Mouse (Mus musculus) bone marrow macrophage, adult 2 months (primary cell): ENCODE results near the gene Tmem160.

ENCODE experiments used
- CTCF ChIP-seq: IDR thresholded peaks from 2 replicates; pipeline ENCODE4 v1.5.1; 2012; ENCODE audit warnings: low read depth, mild to moderate bottlenecking, low read length, moderate library complexity
- POLR2A ChIP-seq: IDR thresholded peaks from 2 replicates; pipeline ENCODE4 v1.6.1; 2012; ENCODE audit warnings: mild to moderate bottlenecking, low read depth, low read length, borderline replicate concordance

DNA sequence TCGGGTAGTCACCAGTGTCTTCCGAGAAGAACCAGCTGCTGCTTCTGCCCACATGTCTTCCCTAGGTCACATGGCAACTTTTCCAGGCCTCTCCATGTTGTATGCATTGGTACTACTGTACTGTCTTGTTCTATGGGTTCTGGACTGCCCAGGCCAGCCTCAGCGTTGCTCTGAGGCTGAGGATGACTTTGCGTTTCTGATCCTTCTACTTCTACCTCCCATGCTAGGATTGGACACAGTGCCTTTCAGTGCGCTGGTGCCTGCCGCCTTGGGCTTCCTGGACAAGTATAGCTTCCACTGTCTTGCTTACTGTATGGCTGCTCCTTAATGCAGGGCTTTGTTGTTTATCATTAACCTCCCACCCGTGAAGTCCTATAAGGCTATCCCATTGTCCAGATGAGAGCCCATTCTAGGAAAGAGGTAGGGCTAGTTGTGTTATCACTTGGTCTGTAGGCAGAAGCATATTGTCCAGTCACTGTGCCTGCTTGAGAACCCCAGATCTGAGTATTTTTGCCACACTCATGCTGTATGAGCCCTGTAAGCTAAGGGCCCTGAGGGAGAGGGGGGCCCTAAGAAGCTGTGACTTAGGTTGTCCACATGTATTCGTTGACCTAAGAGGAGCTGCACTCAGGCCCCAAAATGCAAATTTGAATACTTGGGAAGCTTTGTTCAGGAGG, 40.2 kb upstream of the Tmem160 start:
- no peak for TF ChIP-seq CTCF
- TF ChIP-seq POLR2A = no peak
